Mouse (Mus musculus) hindbrain, embryonic 12.5 days (tissue): Measurements from ENCODE around the gene Scn4a. TPM values are rescaled to one million over a fixed set of nuclear protein-coding genes. Genes with fewer than 3 reads are reported as not detected.

Experiments
- ATAC-seq: fragments of 200-750 bp; cut with Nextera tagmentation; 2 replicates; pipeline ENCODE4 v1.8.0; 2017; ENCODE audit warnings: moderate TSS enrichment; ENCODE audit not compliant: low FRiP score
- H3K27ac ChIP-seq: fragments of 300-500 bp; sonication (generic); 2 replicates; pipeline ENCODE4 v1.5.1; 2016; ENCODE audit warnings: mild to moderate bottlenecking
- H3K27me3 ChIP-seq: fragments of 300-500 bp; sonication (generic); 2 replicates; pipeline ENCODE4 v1.6.1; 2016; ENCODE audit warnings: mild to moderate bottlenecking
- H3K36me3 ChIP-seq: fragments of 300-500 bp; sonication (generic); 2 replicates; pipeline ENCODE4 v1.6.1; 2016; ENCODE audit warnings: mild to moderate bottlenecking
- H3K4me1 ChIP-seq: fragments of 300-500 bp; sonication (generic); 2 replicates; pipeline ENCODE4 v1.6.1; 2016
- H3K4me2 ChIP-seq: fragments of 300-500 bp; sonication (generic); replicated peaks from 2 replicates; pipeline ENCODE4 v1.6.1; 2016; ENCODE audit warnings: mild to moderate bottlenecking
- H3K4me3 ChIP-seq: fragments of 300-500 bp; sonication (generic); 2 replicates; pipeline ENCODE4 v1.5.1; 2016; ENCODE audit warnings: mild to moderate bottlenecking
- H3K9ac ChIP-seq: fragments of 300-500 bp; sonication (generic); 2 replicates; pipeline ENCODE4 v1.6.1; 2016; ENCODE audit warnings: mild to moderate bottlenecking, moderate library complexity
- H3K9me3 ChIP-seq: fragments of 300-500 bp; sonication (generic); replicated peaks from 2 replicates; pipeline ENCODE4 v1.6.1; 2016; ENCODE audit warnings: mild to moderate bottlenecking
- WGBS: fragments of 180-500 bp; shearing (Covaris S2); methylation state at CpG from one replicate; pipeline ENCODE4 v1.1.7; 2016; 5-methylcytosine and 5-hydroxymethylcytosine counted together
- polyA plus RNA-seq: library from polyadenylated mRNA; unstranded; fragments of >200 nt; fragmentation: Nextera tagmentation; extraction: Ambion mirVana; gene quantifications from 2 replicates; pipeline ENCODE4 v1.2.1, GENCODE M21; 2016

The Scn4a gene
- polyA plus RNA-seq, 1 experiment from 2014 or later, result not detected

DNA sequence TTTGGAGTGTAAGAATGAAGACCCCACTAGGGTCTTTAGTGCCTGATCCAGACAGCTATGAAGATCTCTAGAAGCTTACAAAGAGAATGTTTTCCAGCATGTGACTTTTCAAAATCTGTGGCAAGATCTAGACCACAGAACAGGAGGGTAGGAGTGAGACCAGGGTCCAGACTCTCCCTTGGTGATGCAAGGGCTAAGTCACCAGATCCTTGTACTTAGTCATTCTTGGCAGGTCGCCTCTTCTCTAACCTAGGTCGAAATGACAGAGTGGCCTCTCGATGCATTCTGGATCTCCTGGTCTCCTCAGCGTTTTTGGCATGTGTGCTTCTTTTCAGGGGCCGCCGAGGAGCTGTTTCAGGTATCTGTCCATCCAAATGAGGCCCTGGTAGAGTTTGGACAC is 70.6 kb downstream of the Scn4a start:
- no peak overlapping the region for H3K27ac ChIP-seq
- peaks cover 5% of the 10 kb centered on the region; the same call in 1 of the 2 replicates for H3K27me3 ChIP-seq
- no peaks in the 10 kb centered on the region for H3K36me3 ChIP-seq
- H3K4me3 ChIP-seq, result no peak overlapping the region
- 89% methylated on average over 6 of the region's 6 CpGs for WGBS
- ATAC-seq, result no peak
- no peak overlapping the region for H3K4me2 ChIP-seq
- H3K9ac ChIP-seq, result no peak overlapping the region
- H3K9me3 ChIP-seq, result no peaks in the 10 kb centered on the region
- 0 out of 2 replicates have a peak, but pooled peaks cover 3% of the 10 kb centered on the region for H3K4me1 ChIP-seq

DNA sequence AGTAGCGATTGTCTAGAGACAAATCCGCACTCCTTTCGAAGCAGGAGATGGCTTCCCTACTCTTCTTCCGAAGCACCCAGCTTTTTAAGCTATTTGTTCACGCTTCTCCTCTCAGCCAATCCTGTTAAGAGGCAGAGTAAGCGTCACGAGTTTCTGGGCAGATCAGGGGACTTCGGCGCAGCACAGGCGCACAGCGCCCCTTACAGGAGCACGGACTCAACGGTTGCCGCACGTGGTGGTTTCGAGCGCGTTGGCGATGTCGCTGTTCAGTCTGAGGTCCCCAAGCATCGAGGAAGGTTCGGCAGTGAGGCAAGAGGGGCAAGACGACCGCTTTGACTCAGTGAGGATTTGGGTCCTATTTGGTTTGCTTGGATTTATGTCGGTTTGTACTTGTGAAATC is 76.6 kb downstream of the Scn4a start, which contains the start of gene Tcam1:
Gene Tcam1 (plus strand): TSS at position 219 of the 400 bp plus-strand sequence.
- Histone ChIP-seq H3K27ac (no peak within 1 kb of the TSS), H3K9ac (no peak within 1 kb of the TSS), H3K4me2 (peak within 1 kb of the TSS; percentile 41), H3K4me3 (0 out of 2 replicates have a peak within 1 kb of the TSS, but pooled peaks have one; percentile 2), H3K36me3 (no peaks in the 10 kb centered on the region), H3K4me1 (peaks cover 8% of the 10 kb centered on the region), H3K9me3 (no peaks in the 10 kb centered on the region), H3K27me3 (peaks cover 5% of the 10 kb centered on the region; the same call in 1 of the 2 replicates)
- ATAC-seq, result peak; percentile 20; the same call in 1 of the 2 replicates
- WGBS, result 11% methylated on average over 25 of the region's 25 CpGs

- Histone ChIP-seq H3K27me3 (peaks cover 5% of the 10 kb centered on the region; the same call in 1 of the 2 replicates), H3K9me3 (no peaks in the 10 kb centered on the region), H3K4me2 (no peak overlapping the region), H3K27ac (no peak overlapping the region), H3K36me3 (no peaks in the 10 kb centered on the region), H3K4me1 (peaks cover 19% of the 10 kb centered on the region), H3K9ac (no peak overlapping the region), H3K4me3 (no peak overlapping the region)
- WGBS, result 85% methylated on average over 7 of the region's 7 CpGs
- ATAC-seq, result no peak
These were observed 78.1 kb downstream of the Scn4a start for GRCm38 (mm10) chr11:106274971-106275411.

DNA sequence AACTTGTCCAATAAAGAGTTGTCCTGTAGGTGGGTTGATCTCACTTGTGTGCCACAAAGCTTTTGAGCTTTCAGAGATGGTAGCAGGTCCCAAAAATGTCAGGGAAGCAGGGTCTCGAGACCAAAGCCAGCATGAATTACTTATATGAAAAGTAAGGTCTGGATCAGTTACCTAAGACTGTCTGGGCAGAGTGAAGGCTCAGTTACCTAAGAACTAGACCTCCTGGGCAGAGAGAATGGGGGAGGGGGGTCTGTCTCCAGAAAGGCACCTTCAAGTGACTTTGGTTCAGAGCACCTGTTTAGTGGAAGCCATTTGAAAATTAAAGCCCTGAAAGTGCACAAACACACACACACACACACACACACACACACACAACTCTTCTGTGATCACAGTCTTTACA is 78.7 kb downstream of the Scn4a start:
- H3K9me3 ChIP-seq, result no peaks in the 10 kb centered on the region
- H3K4me1 ChIP-seq, result peaks cover 21% of the 10 kb centered on the region
- WGBS, result 88% methylated on average over 1 of the region's 1 CpGs
- ATAC-seq, result no peak
- no peak overlapping the region for H3K4me2 ChIP-seq
- peaks cover 5% of the 10 kb centered on the region; the same call in 1 of the 2 replicates for H3K27me3 ChIP-seq
- H3K27ac ChIP-seq, result no peak overlapping the region
- no peaks in the 10 kb centered on the region for H3K36me3 ChIP-seq
- H3K9ac ChIP-seq, result no peak overlapping the region
- H3K4me3 ChIP-seq, result no peak overlapping the region

DNA sequence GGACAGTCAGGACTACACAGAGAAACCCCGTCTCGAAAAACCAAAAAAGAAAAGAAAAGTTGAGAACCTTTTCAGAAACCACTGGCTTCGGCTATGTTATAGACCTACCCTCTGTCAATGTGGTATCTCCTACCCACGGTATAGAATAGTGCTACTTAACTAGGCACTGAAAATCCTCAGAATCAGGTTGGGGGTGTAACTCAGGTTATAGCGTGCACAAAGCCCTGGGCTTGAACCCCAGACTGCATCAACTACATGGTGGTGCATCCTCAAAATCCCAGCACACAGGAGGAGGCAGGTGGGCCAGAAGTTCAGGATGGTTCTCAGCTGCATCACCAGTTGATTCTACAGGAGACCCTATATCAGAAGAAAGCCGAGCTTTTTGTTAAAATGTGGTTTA is 79.3 kb downstream of the Scn4a start:
- 96% methylated on average over 6 of the region's 6 CpGs for WGBS
- Histone ChIP-seq H3K27ac (no peak overlapping the region), H3K4me2 (peak overlapping the region; percentile 77), H3K4me1 (peaks cover 26% of the 10 kb centered on the region), H3K36me3 (no peaks in the 10 kb centered on the region), H3K4me3 (0 out of 2 replicates have a peak overlapping the region, but pooled peaks have one; percentile 99), H3K9me3 (no peaks in the 10 kb centered on the region), H3K27me3 (peaks cover 5% of the 10 kb centered on the region; the same call in 1 of the 2 replicates), H3K9ac (no peak overlapping the region)
- no peak for ATAC-seq

- peaks cover 32% of the 10 kb centered on the region for H3K4me1 ChIP-seq
- H3K27me3 ChIP-seq, result peaks cover 5% of the 10 kb centered on the region; the same call in 1 of the 2 replicates
- H3K4me3 ChIP-seq, result peak overlapping the region; percentile 99
- peak overlapping the region; percentile 77 for H3K4me2 ChIP-seq
- ATAC-seq, result peak; percentile 30
- no peaks in the 10 kb centered on the region for H3K9me3 ChIP-seq
- 18% methylated on average over 16 of the region's 16 CpGs for WGBS
- H3K27ac ChIP-seq, result peak overlapping the region; percentile 76
- H3K9ac ChIP-seq, result peak overlapping the region; percentile 57
- no peaks in the 10 kb centered on the region for H3K36me3 ChIP-seq
These were observed 79.8 kb downstream of the Scn4a start for GRCm38 (mm10) chr11:106273311-106273684.

- Histone ChIP-seq H3K4me3 (peak within 1 kb of the TSS; percentile 99), H3K4me1 (peaks cover 37% of the 10 kb centered on the region), H3K4me2 (peak within 1 kb of the TSS; percentile 77), H3K36me3 (no peaks in the 10 kb centered on the region), H3K27me3 (peaks cover 1% of the 10 kb centered on the region; the same call in 1 of the 2 replicates), H3K27ac (peak within 1 kb of the TSS; percentile 90), H3K9ac (peak within 1 kb of the TSS; percentile 99), H3K9me3 (no peaks in the 10 kb centered on the region)
- peak; percentile 93 for ATAC-seq
- WGBS, result under 1% methylated on average over 71 of the region's 72 CpGs
These were observed 80.3 kb downstream of the Scn4a start, which contains the start of gene Smarcd2 for GRCm38 (mm10) chr11:106272644-106273310. Gene Smarcd2 (minus strand): TSS chr11:106272972.

GRCm38 (mm10) chr11:106271794-106272643 is 81.1 kb downstream of the Scn4a start:
- Histone ChIP-seq H3K4me1 (peaks cover 44% of the 10 kb centered on the region), H3K27me3 (no peaks in the 10 kb centered on the region)
- peak; percentile 44; the same call in 1 of the 2 replicates for ATAC-seq

GRCm38 (mm10) chr11:106271131-106271793 is 81.8 kb downstream of the Scn4a start:
- peaks cover 13% of the 10 kb centered on the region for H3K36me3 ChIP-seq
- peak overlapping the region; percentile 99 for H3K9ac ChIP-seq
- H3K27ac ChIP-seq, result peak overlapping the region; percentile 52
- H3K4me2 ChIP-seq, result peak overlapping the region; percentile 77
- 43% methylated on average over 5 of the region's 5 CpGs for WGBS
- H3K9me3 ChIP-seq, result no peaks in the 10 kb centered on the region
- ATAC-seq, result no peak
- peak overlapping the region; percentile 99 for H3K4me3 ChIP-seq
- H3K27me3 ChIP-seq, result no peaks in the 10 kb centered on the region
- H3K4me1 ChIP-seq, result peaks cover 46% of the 10 kb centered on the region

More at GRCm38 (mm10) chr11:106271794-106272643, 81.1 kb downstream of the Scn4a start:
- H3K4me3 ChIP-seq, result peak overlapping the region; percentile 99
- H3K9me3 ChIP-seq, result no peaks in the 10 kb centered on the region
- peak overlapping the region; percentile 99 for H3K9ac ChIP-seq
- peak overlapping the region; percentile 90 for H3K27ac ChIP-seq
- 2% methylated on average over 41 of the region's 41 CpGs for WGBS
- H3K4me2 ChIP-seq, result peak overlapping the region; percentile 77
- H3K36me3 ChIP-seq, result peaks cover 5% of the 10 kb centered on the region; the same call in 1 of the 2 replicates

DNA sequence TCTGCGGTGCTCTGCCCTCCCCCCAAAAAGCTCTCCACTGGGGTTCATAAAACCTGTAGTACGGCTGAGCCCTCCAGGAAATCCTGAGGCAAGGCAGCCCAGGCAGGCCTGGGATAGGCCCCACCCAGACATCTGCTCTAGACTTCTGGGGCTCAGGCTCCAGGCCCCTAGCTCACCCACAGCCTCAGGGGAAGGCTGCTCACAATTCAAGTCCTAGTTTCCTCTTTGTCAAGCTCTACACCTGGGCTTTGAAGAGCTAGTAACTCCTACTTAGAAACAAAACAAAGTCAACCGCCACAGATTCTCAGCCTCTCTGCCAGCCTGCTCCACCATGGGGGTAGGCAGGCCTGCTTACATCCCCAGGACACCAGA is 84.0 kb downstream of the Scn4a start:
- peak overlapping the region; percentile 1; the same call in 1 of the 2 replicates for H3K4me3 ChIP-seq
- no peak for ATAC-seq
- H3K27me3 ChIP-seq, result no peaks in the 10 kb centered on the region
- H3K36me3 ChIP-seq, result peaks cover 35% of the 10 kb centered on the region
- peak overlapping the region; percentile 27; the same call in 1 of the 2 replicates for H3K4me2 ChIP-seq
- H3K9ac ChIP-seq, result peak overlapping the region; percentile 20; the same call in 1 of the 2 replicates
- WGBS, result 31% methylated on average over 3 of the region's 3 CpGs
- no peaks in the 10 kb centered on the region for H3K9me3 ChIP-seq
- peaks cover 46% of the 10 kb centered on the region for H3K4me1 ChIP-seq
- H3K27ac ChIP-seq, result peak overlapping the region; percentile 86
